Mouse (Mus musculus): ENCODE data around the gene Prr36.

DNA sequence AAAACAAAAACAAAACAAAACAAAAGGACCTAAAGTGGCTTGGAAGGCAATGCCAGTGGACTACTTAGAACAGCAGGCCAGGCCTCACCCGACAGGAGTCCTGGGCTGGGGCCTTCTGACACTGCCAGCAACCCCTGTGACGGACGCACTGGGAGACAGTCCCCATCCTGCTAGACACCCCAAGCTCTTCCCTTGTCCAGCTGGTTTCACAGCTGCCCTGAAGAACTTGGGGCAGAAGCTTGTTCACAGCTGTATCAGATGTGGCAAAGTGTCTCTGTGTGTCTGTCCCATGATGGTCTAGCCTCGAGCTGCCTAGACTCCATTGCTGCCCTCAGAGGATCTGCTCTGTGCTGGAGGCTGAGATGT, 42.5 kb upstream of the Prr36 start:
- TF ChIP-seq CTCF (IDR thresholded peaks at IDR 0.05; ENCODE audit: low read depth) = no peak
- TF ChIP-seq EP300 (optimal IDR thresholded peaks at IDR 0.05) = no peak

Measured in stomach, postnatal 0 days (tissue).